Mouse (Mus musculus): ENCODE results near the gene Hk2. TPM values are rescaled to one million over a fixed set of nuclear protein-coding genes. Genes with fewer than 3 reads are reported as not detected.

The Hk2 gene
- 100 to 1,000 TPM in 7 of 26 experiments, 10 to 100 TPM in 19; 42.2 to 378 (median 62.1) TPM for total RNA-seq (2018; cell fraction: chromatin; rRNA removed)
- 100 to 1,000 TPM in 3 of 26 experiments, 10 to 100 TPM in 23; 39.8 to 206 (median 51.4) TPM for total RNA-seq (2018; cell fraction: cytosol; rRNA removed)
- 100 to 1,000 TPM in 13 of 26 experiments, 10 to 100 TPM in 13; 58.2 to 290 (median 98.4) TPM for total RNA-seq (2018; cell fraction: nucleus; rRNA removed)
- polyA plus RNA-seq (2018), result 23.2 to 59.3 TPM (median 33.1 TPM) in 3 replicates

DNA sequence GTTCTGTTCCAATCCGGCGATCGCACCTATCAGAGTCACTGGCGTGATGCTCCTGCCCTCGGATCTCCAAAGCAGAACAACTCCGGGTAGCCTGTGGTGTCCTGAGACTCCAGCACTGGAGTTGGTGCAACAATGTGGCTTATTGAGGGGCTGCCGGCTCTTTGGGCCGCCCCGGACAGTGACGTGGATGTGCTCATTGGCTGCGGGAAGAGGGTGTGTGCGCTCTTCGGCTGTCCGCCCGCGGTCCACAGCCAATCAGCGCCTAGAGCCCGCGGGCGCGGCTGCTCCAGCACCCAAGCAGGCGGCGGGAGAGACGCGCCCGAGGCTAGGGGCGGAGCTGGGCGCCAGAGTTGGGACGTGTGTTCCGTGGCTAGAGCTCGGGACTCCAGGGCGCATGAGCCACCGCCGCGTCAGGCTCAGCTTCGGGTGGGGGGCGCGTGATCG is at the start of gene Hk2:
Hk2 (minus strand) TSS at position 134 of the 444 bp plus-strand sequence.
- H3K4me3 ChIP-seq (ENCODE audit: inconsistent target), result peak within 1 kb of the TSS; percentile 95
- H3K79me2 ChIP-seq (ENCODE audit: inconsistent target), result peaks cover 36% of the 10 kb centered on the region
- peak within 1 kb of the TSS; percentile 86 for H3K27ac ChIP-seq
- WGBS (ENCODE audit: missing documents), result under 1% methylated on average over 39 of the region's 39 CpGs
- no peaks in the 10 kb centered on the region for H3K36me3 ChIP-seq (ENCODE audit: inconsistent target)

DNA sequence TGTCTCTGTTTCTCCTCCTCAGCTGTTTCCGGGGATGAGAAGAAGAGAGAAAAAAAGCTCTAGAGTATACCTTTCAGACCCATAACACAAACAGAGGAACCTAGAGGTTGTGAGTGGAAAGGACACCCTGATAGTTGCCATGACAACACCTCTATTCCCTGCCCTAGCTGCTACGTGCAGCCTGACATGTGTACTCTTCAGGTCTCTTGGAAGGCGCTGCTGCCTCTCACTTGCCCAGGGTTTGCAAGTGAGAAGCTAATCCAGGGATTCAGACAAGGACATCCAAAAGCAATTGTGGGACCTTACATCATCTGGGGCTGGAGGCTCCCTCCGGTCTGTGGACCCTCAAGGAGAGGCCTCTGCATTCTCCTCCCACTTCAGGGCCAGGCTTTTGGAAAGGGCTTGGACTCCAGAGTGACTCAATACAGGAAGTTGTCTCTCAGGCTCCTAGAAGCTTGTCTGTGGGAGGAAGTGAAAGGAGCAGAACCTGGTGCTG is 47.6 kb upstream of the Hk2 start:
- WGBS (ENCODE audit: missing documents), result 29% methylated on average over 4 of the region's 4 CpGs
- Histone ChIP-seq H3K79me2 (ENCODE audit: inconsistent target) (peaks cover 13% of the 10 kb centered on the region), H3K4me3 (ENCODE audit: inconsistent target) (no peak overlapping the region; the same call in 1 of the 2 replicates), H3K36me3 (ENCODE audit: inconsistent target) (no peaks in the 10 kb centered on the region), H3K27ac (peak overlapping the region; percentile 97)

DNA sequence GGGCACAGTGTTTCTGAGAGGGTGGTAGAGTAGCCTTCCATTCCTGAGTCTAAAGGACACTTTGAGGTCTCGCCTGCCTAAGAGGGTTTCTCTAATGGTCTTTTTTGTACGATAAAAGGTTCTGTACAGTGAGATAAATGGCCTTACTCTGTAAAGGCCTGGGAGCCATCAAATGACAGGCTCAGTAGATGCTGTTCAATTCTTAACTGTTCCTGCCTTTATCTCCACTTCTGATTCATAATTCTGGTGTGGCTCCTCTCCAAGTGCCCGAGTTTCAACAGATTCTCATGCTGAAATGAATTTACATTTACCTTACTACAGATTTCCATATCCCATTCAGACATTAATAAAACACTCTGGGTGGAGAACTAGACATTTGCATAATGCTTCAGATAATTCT is 46.5 kb upstream of the Hk2 start:
- 82% methylated on average over 3 of the region's 3 CpGs for WGBS (ENCODE audit: missing documents)
- Histone ChIP-seq H3K36me3 (ENCODE audit: inconsistent target) (no peaks in the 10 kb centered on the region), H3K4me3 (ENCODE audit: inconsistent target) (no peak overlapping the region), H3K79me2 (ENCODE audit: inconsistent target) (peaks cover 13% of the 10 kb centered on the region), H3K27ac (no peak overlapping the region)

DNA sequence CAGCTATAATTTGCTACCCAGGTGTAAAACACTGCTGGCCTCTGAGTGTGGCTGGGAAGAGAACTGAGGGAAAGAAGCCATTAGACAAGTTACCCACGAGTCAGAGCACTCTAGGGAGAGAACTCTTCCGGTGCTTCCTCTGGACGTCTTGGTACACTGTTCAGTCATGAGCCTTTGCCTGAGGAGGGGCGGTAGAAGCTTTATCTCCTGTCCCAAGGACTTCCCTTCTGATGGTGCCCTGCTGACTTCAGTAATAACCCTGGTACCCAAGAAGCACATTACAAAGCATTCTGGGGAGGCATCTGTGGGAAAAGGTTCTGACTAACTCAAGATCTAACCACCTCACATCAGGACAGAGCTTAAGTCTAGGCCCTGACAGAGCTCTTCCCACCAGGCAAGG is 40.6 kb upstream of the Hk2 start:
- Histone ChIP-seq H3K79me2 (ENCODE audit: inconsistent target) (no peaks in the 10 kb centered on the region), H3K27ac (no peak overlapping the region), H3K36me3 (ENCODE audit: inconsistent target) (no peaks in the 10 kb centered on the region), H3K4me3 (ENCODE audit: inconsistent target) (no peak overlapping the region)
- 45% methylated on average over 4 of the region's 4 CpGs for WGBS (ENCODE audit: missing documents)

DNA sequence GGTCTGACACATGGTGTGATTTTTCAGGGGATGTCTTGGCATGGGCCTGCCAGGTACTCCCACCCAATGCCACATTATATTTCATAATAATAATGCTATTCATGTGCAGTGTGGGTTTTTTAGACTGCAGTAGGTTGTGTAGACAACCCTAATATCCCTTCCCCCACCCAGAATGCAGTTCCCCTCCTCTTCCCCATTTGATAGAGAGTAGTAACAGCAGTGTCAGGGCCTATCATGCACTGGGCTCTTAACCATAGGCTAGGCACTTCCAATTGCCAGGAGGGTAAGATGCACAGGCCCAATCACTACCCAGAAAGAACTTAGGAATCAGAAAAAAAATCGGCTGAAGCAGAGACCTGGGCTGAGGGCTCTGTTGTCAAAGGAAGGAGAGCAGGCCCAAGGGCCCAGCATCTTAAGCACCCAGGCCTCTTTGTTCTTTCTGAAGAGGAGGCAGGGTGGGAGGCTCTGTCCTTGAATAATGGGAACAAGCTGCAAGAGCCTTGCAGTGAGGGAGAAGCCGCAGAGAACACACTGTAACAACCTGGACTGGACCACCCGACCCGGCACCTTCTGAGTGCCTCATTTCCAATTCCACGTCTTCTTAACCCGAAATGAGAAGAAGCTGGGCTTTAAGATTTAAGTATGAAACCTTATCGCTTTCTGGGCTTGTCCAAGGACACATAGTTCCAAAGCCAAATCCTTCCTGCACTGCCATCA is 33.9 kb upstream of the Hk2 start:
- no peak overlapping the region for H3K27ac ChIP-seq
- H3K79me2 ChIP-seq (ENCODE audit: inconsistent target), result no peaks in the 10 kb centered on the region
- H3K4me3 ChIP-seq (ENCODE audit: inconsistent target), result no peak overlapping the region
- no peaks in the 10 kb centered on the region for H3K36me3 ChIP-seq (ENCODE audit: inconsistent target)
- 84% methylated on average over 7 of the region's 7 CpGs for WGBS (ENCODE audit: missing documents)

DNA sequence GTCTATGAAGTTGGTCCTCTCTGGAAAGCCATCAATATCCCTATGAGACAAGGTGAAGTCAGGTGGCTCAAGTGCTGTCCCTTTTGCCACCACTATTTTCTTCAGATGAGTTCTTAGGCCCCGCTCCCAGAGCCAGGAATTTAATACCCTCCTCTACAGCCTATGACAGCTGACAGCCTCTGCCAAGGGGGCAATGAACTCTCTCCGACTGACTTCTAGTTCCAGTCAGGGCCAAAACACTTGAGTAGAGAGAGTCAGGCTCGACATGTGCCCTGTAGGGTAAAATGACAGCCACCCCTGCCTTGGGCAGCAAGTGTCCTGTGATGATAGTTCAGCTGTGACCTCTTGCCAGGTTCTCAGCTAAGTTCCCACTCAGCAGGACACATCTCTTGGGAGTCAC is 32.7 kb upstream of the Hk2 start:
- H3K4me3 ChIP-seq (ENCODE audit: inconsistent target), result no peak overlapping the region
- no peak overlapping the region for H3K27ac ChIP-seq
- no peaks in the 10 kb centered on the region for H3K79me2 ChIP-seq (ENCODE audit: inconsistent target)
- no peaks in the 10 kb centered on the region for H3K36me3 ChIP-seq (ENCODE audit: inconsistent target)
- 81% methylated on average over 3 of the region's 3 CpGs for WGBS (ENCODE audit: missing documents)

DNA sequence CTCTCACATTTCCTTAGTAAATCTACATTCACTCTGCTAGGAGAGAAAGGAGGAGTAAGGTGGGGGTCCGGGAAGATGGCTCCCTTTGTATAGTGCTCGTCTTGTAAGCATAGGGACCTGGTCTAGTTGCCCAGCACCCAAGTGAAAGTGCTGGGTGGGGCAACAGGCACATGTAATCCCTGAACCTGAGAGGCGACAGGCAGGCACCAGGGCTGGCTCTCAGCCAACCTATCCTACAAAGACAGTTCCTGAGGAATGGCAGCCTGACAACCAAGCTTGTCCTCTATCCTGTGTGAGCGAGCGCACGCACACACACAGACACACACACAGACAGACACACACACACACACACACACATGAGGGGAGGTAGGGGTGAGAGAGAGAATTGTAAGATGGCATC is 32.2 kb upstream of the Hk2 start:
- Histone ChIP-seq H3K36me3 (ENCODE audit: inconsistent target) (no peaks in the 10 kb centered on the region), H3K79me2 (ENCODE audit: inconsistent target) (no peaks in the 10 kb centered on the region), H3K27ac (no peak overlapping the region), H3K4me3 (ENCODE audit: inconsistent target) (no peak overlapping the region)
- 93% methylated on average over 6 of the region's 6 CpGs for WGBS (ENCODE audit: missing documents)

DNA sequence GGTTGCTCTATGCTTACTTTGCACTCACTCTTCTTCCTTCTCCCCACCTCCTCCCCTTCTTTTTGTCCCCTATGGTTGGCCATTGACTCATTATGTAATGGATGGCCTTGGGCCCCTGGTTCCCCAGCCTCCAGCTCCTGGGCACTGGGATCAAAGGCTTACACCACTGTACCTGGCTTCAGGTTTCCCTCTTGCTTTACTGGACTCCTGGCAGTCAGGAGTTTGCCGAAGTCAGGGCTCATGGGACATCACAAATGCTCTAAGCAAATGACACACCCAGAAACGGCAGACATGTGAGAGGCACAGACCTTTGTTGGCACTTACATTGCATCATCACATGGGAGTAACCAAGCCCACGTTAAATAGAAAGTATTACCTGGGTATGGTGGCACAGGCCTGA is 31.6 kb upstream of the Hk2 start:
- Histone ChIP-seq H3K36me3 (ENCODE audit: inconsistent target) (no peaks in the 10 kb centered on the region), H3K27ac (no peak overlapping the region; the same call in 1 of the 2 replicates), H3K4me3 (ENCODE audit: inconsistent target) (no peak overlapping the region), H3K79me2 (ENCODE audit: inconsistent target) (no peaks in the 10 kb centered on the region)
- WGBS (ENCODE audit: missing documents), result 80% methylated on average over 3 of the region's 3 CpGs

DNA sequence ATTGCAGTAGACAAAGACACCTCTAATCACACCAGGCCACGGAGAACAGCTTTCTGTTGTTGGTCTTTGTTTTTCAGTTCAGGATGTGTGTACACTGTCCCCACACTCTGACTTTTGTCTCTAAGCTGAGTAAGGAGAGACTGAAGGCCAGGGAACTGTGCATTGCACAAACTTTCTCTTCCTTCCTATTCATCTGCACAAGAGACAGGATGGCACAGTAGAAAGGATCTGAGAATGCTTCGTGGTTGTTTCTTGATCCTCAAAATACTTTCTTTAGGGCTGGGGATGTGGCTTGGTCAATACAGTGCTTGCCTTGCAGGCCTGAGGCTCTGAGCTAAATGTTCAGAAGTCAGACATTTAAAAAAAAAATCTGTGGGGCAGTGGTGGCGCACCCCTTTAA is 30.7 kb upstream of the Hk2 start:
- peak overlapping the region; percentile 29 for H3K27ac ChIP-seq
- 38% methylated on average over 3 of the region's 3 CpGs for WGBS (ENCODE audit: missing documents)

DNA sequence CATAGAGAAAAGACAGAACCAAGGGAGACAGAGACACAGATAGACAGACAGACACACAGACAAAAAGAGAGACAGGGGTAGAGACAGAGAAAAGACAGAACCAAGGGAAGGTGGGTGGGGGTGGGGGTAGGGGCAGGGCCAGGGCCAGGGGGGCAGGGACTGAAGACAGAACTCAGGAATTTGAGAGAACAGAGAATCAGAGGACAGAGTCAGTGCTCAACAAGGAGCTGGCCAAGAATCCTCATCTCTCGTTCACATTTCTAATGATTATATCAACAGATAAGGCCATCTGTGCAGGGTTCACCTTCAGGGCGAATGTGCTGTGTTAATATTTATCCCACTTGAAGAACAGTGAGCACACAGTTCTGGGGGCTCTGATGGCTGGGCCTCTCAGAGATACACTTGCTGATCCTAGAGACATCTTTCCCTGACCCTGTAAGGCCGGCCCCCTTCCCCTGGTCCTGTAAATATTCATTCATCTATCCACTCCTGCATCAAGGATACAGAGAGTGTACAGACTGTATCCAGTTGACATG is 24.0 kb upstream of the Hk2 start:
- Histone ChIP-seq H3K4me3 (ENCODE audit: inconsistent target) (no peak overlapping the region), H3K36me3 (ENCODE audit: inconsistent target) (no peaks in the 10 kb centered on the region), H3K79me2 (ENCODE audit: inconsistent target) (no peaks in the 10 kb centered on the region), H3K27ac (peak overlapping the region; percentile 95)
- WGBS (ENCODE audit: missing documents), result 84% methylated on average over 3 of the region's 3 CpGs

More for the DNA sequence above, 30.7 kb upstream of the Hk2 start:
- Histone ChIP-seq H3K4me3 (ENCODE audit: inconsistent target) (no peak overlapping the region), H3K79me2 (ENCODE audit: inconsistent target) (no peaks in the 10 kb centered on the region), H3K36me3 (ENCODE audit: inconsistent target) (no peaks in the 10 kb centered on the region)

DNA sequence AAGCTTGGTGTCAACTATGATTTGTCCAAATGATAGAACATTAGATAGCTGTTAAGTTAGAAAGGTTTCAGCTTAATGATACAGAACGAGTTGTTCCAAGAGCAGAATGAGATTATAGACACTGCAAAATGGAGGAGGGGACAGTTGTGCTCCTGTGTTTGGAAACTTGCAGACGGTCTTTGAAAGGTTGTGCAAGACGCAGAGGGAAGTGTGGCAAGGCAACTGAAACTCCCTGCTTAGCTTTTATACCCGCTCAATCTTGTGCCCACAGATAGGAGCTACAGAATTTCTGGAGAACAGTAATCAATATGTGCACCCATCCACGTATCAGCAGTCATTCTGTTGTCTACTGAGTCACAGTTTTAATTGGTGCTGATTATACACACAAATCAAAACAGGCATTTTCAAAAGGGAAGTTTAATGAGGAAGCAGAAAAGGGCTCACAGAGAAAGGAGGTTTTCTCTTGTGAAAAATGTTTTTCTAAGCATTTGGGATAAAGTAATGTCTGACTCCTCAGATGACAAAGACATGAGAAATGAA is 23.1 kb upstream of the Hk2 start:
- WGBS (ENCODE audit: missing documents), result 1% methylated on average over 5 of the region's 5 CpGs
- no peak overlapping the region for H3K4me3 ChIP-seq (ENCODE audit: inconsistent target)
- H3K36me3 ChIP-seq (ENCODE audit: inconsistent target), result no peaks in the 10 kb centered on the region
- H3K79me2 ChIP-seq (ENCODE audit: inconsistent target), result no peaks in the 10 kb centered on the region
- peak overlapping the region; percentile 95 for H3K27ac ChIP-seq

DNA sequence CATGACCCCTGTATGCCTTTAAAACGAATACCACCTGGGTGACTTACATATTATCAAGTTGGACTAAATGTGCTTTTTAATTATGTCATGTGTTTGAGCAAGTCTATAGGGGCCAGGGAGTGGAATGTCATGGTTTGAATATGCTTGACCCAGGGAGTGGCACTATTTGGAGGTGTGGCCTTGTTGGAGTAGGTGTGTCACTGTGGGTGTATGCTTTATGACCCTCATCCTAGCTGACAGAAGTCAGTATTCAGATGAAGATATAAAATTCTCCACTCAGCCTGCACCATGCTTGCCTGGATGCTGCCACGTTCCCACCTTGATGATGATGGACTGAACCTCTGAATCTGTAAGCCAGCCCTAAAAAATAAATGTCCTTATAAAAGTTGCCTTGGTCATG is 16.6 kb upstream of the Hk2 start:
- WGBS (ENCODE audit: missing documents), result 86% methylated on average over 2 of the region's 2 CpGs
- no peak overlapping the region for H3K27ac ChIP-seq
- no peak overlapping the region for H3K4me3 ChIP-seq (ENCODE audit: inconsistent target)
- H3K79me2 ChIP-seq (ENCODE audit: inconsistent target), result no peaks in the 10 kb centered on the region
- H3K36me3 ChIP-seq (ENCODE audit: inconsistent target), result no peaks in the 10 kb centered on the region

DNA sequence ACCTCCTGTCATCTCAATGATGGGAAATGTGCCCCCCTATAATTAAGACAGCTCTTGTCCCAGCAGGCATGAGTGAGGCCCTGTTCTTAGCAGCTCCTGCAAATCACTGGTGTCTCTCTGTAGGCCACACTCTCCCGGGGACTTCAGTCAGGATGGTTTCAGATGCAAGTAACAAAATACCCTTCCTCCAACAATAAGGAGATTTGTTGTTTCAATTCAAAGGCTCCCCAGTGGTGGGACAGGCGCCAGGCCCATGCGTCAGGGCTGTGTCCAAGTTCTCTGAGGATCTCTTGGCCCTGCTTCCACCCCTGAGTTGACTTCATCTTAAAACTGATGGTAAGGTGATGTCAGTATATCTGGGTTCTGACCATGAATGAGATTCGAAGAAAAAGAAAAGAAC is 9.7 kb upstream of the Hk2 start:
- 90% methylated on average over 4 of the region's 4 CpGs for WGBS (ENCODE audit: missing documents)

DNA sequence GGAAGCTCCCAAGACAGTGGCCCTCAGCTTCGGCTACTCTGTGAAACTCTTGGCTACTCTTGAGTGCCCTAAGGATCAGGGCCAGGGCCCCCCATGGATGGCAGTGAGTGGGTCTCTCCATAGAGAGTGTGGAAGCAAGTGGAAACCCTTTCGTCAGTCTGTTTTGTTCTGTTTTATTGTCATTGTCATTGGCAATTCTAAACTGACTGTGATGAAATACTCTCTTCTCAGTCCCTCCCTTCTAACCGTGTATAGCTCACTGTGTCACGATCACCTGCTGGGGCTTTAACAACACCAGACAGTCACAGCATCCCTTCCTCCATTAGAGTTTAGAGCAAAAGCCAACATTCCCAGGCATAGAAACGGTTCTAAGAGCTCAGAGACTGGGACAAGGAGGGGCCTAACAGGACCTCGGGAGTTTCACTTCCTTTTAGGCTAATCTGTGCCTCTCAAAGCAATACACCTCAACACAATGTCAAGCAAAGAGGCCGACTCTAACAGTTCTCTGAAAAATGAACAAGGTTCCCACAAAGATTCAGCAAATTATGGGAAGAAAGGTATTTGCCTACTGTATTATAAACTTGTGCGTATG is 6.6 kb upstream of the Hk2 start:
- H3K4me3 ChIP-seq (ENCODE audit: inconsistent target), result no peak overlapping the region
- H3K27ac ChIP-seq, result no peak overlapping the region

More for the DNA sequence above, 9.7 kb upstream of the Hk2 start:
- Histone ChIP-seq H3K79me2 (ENCODE audit: inconsistent target) (no peaks in the 10 kb centered on the region), H3K27ac (no peak overlapping the region), H3K36me3 (ENCODE audit: inconsistent target) (no peaks in the 10 kb centered on the region), H3K4me3 (ENCODE audit: inconsistent target) (no peak overlapping the region)

More for the DNA sequence above, 6.6 kb upstream of the Hk2 start:
- H3K79me2 ChIP-seq (ENCODE audit: inconsistent target), result no peaks in the 10 kb centered on the region
- no peaks in the 10 kb centered on the region for H3K36me3 ChIP-seq (ENCODE audit: inconsistent target)
- WGBS (ENCODE audit: missing documents), result 28% methylated on average over 8 of the region's 8 CpGs
